Mouse (Mus musculus) fibroblast of lung, adult 2 months (primary cell): Measurements from ENCODE around the gene Cox6b1.

ENCODE experiments used
- DNase-seq: peaks from one replicate; pipeline ENCODE4 v3.0.0-alpha.2; 2011; ENCODE audit warnings: low read depth

Gene Cox6b1

GRCm38 (mm10) chr7:30625530-30626384, at the start of gene Cox6b1:
Gene Cox6b1, minus strand, starts transcription at chr7:30626151.
- peak; percentile 89 for DNase-seq

- DNase-seq = no peak
These were observed 45.5 kb upstream of the Cox6b1 start, which contains the start of gene Pmis2 for GRCm38 (mm10) chr7:30671480-30671879. Gene Pmis2, minus strand, starts transcription at chr7:30671605.

GRCm38 (mm10) chr7:30669229-30669628, 43.3 kb upstream of the Cox6b1 start:
- no peak for DNase-seq

- DNase-seq = no peak
These were observed 39.4 kb upstream of the Cox6b1 start for GRCm38 (mm10) chr7:30665321-30665720.

GRCm38 (mm10) chr7:30664529-30665200, 38.7 kb upstream of the Cox6b1 start, which contains the start of gene Haus5:
Gene Haus5, minus strand, starts transcription at chr7:30664994.
- DNase-seq = peak; percentile 80

GRCm38 (mm10) chr7:30649591-30650540, 23.9 kb upstream of the Cox6b1 start, which contains the start of gene Rbm42:
Gene Rbm42, minus strand, starts transcription at chr7:30650317.
- peak; percentile 97 for DNase-seq

GRCm38 (mm10) chr7:30639083-30639482, 13.1 kb upstream of the Cox6b1 start:
- no peak for DNase-seq

GRCm38 (mm10) chr7:30636395-30636794, 10.4 kb upstream of the Cox6b1 start:
- DNase-seq = no peak

- DNase-seq = no peak
These were observed 9.8 kb upstream of the Cox6b1 start, which contains the start of gene Etv2 for GRCm38 (mm10) chr7:30635752-30636151. Gene Etv2, minus strand, starts transcription at chr7:30635852.

GRCm38 (mm10) chr7:30634621-30635020, 8.7 kb upstream of the Cox6b1 start:
- DNase-seq = no peak

- no peak for DNase-seq
These were observed 7.9 kb upstream of the Cox6b1 start for GRCm38 (mm10) chr7:30633762-30634412.

- DNase-seq = no peak
These were observed 3.1 kb upstream of the Cox6b1 start for GRCm38 (mm10) chr7:30629013-30629412.

GRCm38 (mm10) chr7:30626647-30627046, 696 bp upstream of the Cox6b1 start:
- DNase-seq = no peak

GRCm38 (mm10) chr7:30619202-30619601, 6.7 kb downstream of the Cox6b1 start:
- no peak for DNase-seq

GRCm38 (mm10) chr7:30618658-30619057, 7.3 kb downstream of the Cox6b1 start:
- DNase-seq = no peak

- DNase-seq = no peak
These were observed 10.7 kb downstream of the Cox6b1 start for GRCm38 (mm10) chr7:30615049-30615760.

GRCm38 (mm10) chr7:30614454-30614853, 11.5 kb downstream of the Cox6b1 start:
- DNase-seq = no peak

- DNase-seq = no peak
These were observed 12.3 kb downstream of the Cox6b1 start for GRCm38 (mm10) chr7:30613529-30614112.

GRCm38 (mm10) chr7:30612654-30613402, 13.1 kb downstream of the Cox6b1 start, which contains the start of gene Upk1a:
Gene Upk1a, minus strand, starts transcription at chr7:30612847.
- DNase-seq = no peak
